ENCODE assay signal across 9 mouse cellular contexts in the genomic region with DNA sequence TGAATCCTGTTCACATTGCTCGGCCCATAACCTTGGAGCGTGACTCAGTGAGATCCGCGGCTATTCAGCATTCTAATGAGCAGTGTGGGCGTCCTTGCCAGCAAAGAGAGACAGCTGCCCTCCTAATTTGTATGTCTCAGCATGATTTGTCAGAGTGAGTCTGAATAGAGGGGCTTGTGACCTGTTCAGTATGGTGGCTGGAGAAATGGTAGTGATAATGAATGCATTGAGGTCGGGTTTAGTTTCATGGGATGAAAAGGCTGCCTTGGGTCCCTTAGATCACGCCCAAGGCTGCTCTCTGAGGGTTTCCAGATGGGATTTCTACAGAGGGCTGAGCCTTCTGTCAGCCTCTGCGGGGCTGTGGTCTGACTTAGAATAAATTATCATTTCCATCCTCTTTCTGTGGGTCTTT.
DNase-seq lines count a peak whose midpoint lies in the region; ATAC-seq and TF ChIP-seq lines count a peak whose summit lies in the region.
"Had no signal": no experiment of that assay in that cellular context is flagged by ENCODE, and none has a peak within 500 bp of the region (broad histone marks: within the 10 kb centered on the region; RNA-seq: fewer than 3 reads in every experiment).

No protein-coding gene starts in this region.

- no peak for DNase-seq in gastrocnemius, adult 2 months
- no peak for DNase-seq in gastrocnemius, adult 18-20 months (ENCODE audit: low spot score)
- DNase-seq in adrenal gland, adult 8-10 months, result peak; percentile 34
- peak; percentile 52 for DNase-seq in neural tube, embryonic 10.5 days (ENCODE audit: extremely low spot score, low spot score)
- DNase-seq in thymus, postnatal 4 days, result no peak
- no peak for DNase-seq in yolk sac, embryonic 10.5 days (ENCODE audit: low spot score)
- no peak for DNase-seq in thymus, adult 2 months

- no peaks in the 10 kb centered on the region for H3K36me3 ChIP-seq in forebrain, embryonic 16.5 days (ENCODE audit: control insufficient read depth, insufficient read depth)
- no peaks in the 10 kb centered on the region for H3K36me3 ChIP-seq in thymus, adult 2 months (ENCODE audit: control insufficient read depth, insufficient read depth, low read length)

- H3K27ac ChIP-seq in gastrocnemius, adult 2 months, result peak overlapping the region; percentile 59
- H3K27ac ChIP-seq in forebrain, embryonic 16.5 days (ENCODE audit: low read length), result peak overlapping the region; percentile 88
- no peak overlapping the region for H3K27ac ChIP-seq in thymus, adult 2 months (ENCODE audit: control insufficient read depth, insufficient read depth, low read length)

- no peak for TF ChIP-seq CTCF in gastrocnemius, adult 2 months (IDR thresholded peaks at IDR 0.05)
- TF ChIP-seq CTCF in thymus, adult 2 months (IDR thresholded peaks at IDR 0.05; ENCODE audit: borderline replicate concordance, control insufficient read depth, extremely low read depth, insufficient read depth, low read length, poor library complexity), result no peak

- intact Hi-C loops in gastrocnemius, adult 2 months (cut with DNase I), result no loop called here

- peak overlapping the region; percentile 39 for H3K4me2 ChIP-seq in forebrain, embryonic 16.5 days (ENCODE audit: low read length)

- WGBS in forebrain, embryonic 16.5 days, result 3% methylated on average over 8 of the region's 8 CpGs
- 90% methylated on average over 8 of the region's 8 CpGs for WGBS in thymus, adult 2 months

- ATAC-seq in forebrain, embryonic 16.5 days, result peak; percentile 81

- H3K9me3 ChIP-seq in forebrain, embryonic 16.5 days (ENCODE audit: control insufficient read depth, low read length), result no peaks in the 10 kb centered on the region
- H3K9me3 ChIP-seq: megakaryocyte, embryonic 14.5 days had no signal

- peak overlapping the region; percentile 31 for H3K9ac ChIP-seq in forebrain, embryonic 16.5 days (replicated peaks; ENCODE audit: low read depth, low read length)

- no peak for TF ChIP-seq POLR2A in thymus, adult 2 months (IDR thresholded peaks at IDR 0.05; ENCODE audit: control insufficient read depth, extremely low read depth, insufficient read depth, low read length, poor library complexity)

- peaks cover 80% of the 10 kb centered on the region for H3K4me1 ChIP-seq in forebrain, embryonic 16.5 days (replicated peaks; ENCODE audit: control insufficient read depth, insufficient read depth, low read length)
- H3K4me1 ChIP-seq in thymus, adult 2 months (replicated peaks; ENCODE audit: control insufficient read depth, insufficient read depth, low read length), result no peaks in the 10 kb centered on the region

- H3K4me3 ChIP-seq in gastrocnemius, adult 2 months, result no peak overlapping the region
- H3K4me3 ChIP-seq in forebrain, embryonic 16.5 days (replicated peaks; ENCODE audit: low read length), result 0 out of 2 replicates have a peak overlapping the region, but pooled peaks have one; percentile 7
- H3K4me3 ChIP-seq in thymus, adult 2 months (ENCODE audit: control insufficient read depth, insufficient read depth, low read length), result no peak overlapping the region
- H3K4me3 ChIP-seq: megakaryocyte, embryonic 14.5 days had no signal

- H3K27me3 ChIP-seq in forebrain, embryonic 16.5 days (replicated peaks; ENCODE audit: control insufficient read depth, insufficient read depth, low read length), result no peaks in the 10 kb centered on the region
- no peaks in the 10 kb centered on the region for H3K27me3 ChIP-seq in thymus, adult 2 months (ENCODE audit: control insufficient read depth, insufficient read depth, low read length)
- H3K27me3 ChIP-seq: megakaryocyte, embryonic 14.5 days had no signal

Comparison
In these comparisons a context has a peak if more than half of its experiments do, and no peak if none do; other contexts are left out.
1. DNase-seq: peak in adrenal gland, adult 8-10 months (single experiment) and neural tube, embryonic 10.5 days (single experiment); none in gastrocnemius, adult 2 months (single experiment), gastrocnemius, adult 18-20 months (single experiment), thymus, postnatal 4 days (single experiment), yolk sac, embryonic 10.5 days (single experiment) and thymus, adult 2 months (single experiment).